Mouse (Mus musculus): ENCODE measurements at regions not wholly inside any gene's neighbourhood (a gene's known extent, or its start where the extent isn't known, plus 50 kb on each side); places are given as distances from the start of the nearest gene placed in this dataset.

- DNase-seq (ENCODE audit: low spot score), result no peak
These were observed 160.5 kb downstream of the Hs3st3b1 start for GRCm38 (mm10) chr11:63761561-63761960.

GRCm38 (mm10) chr11:63767631-63768250, 154.3 kb downstream of the Hs3st3b1 start:
- DNase-seq (ENCODE audit: low spot score), result no peak

- no peak for DNase-seq (ENCODE audit: low spot score)
These were observed 152.4 kb downstream of the Hs3st3b1 start for GRCm38 (mm10) chr11:63769738-63770137.

- peak; percentile 57 for DNase-seq (ENCODE audit: low spot score)
These were observed 146.7 kb downstream of the Hs3st3b1 start for GRCm38 (mm10) chr11:63775382-63775781.

- no peak for DNase-seq (ENCODE audit: low spot score)
These were observed 142.7 kb downstream of the Hs3st3b1 start for GRCm38 (mm10) chr11:63779371-63779770.

- no peak for DNase-seq (ENCODE audit: low spot score)
These were observed 139.8 kb downstream of the Hs3st3b1 start for GRCm38 (mm10) chr11:63781967-63782915.

GRCm38 (mm10) chr11:63785281-63785886, 136.7 kb downstream of the Hs3st3b1 start:
- peak; percentile 37 for DNase-seq (ENCODE audit: low spot score)

- no peak for DNase-seq (ENCODE audit: low spot score)
These were observed 136.1 kb downstream of the Hs3st3b1 start for GRCm38 (mm10) chr11:63785965-63786364.

GRCm38 (mm10) chr11:63789473-63790120, 132.5 kb downstream of the Hs3st3b1 start:
- peak; percentile 63 for DNase-seq (ENCODE audit: low spot score)

GRCm38 (mm10) chr11:63791004-63791862, 130.9 kb downstream of the Hs3st3b1 start:
- no peak for DNase-seq (ENCODE audit: low spot score)

- no peak for DNase-seq (ENCODE audit: low spot score)
These were observed 128.2 kb downstream of the Hs3st3b1 start for GRCm38 (mm10) chr11:63793732-63794503.

GRCm38 (mm10) chr11:63812146-63812545, 109.9 kb downstream of the Hs3st3b1 start:
- no peak for DNase-seq (ENCODE audit: low spot score)

GRCm38 (mm10) chr11:63822847-63823246, 99.2 kb downstream of the Hs3st3b1 start:
- no peak for DNase-seq (ENCODE audit: low spot score)

- no peak for DNase-seq (ENCODE audit: low spot score)
These were observed 94.8 kb downstream of the Hs3st3b1 start for GRCm38 (mm10) chr11:63827271-63827762.

GRCm38 (mm10) chr11:63833480-63833879, 88.6 kb downstream of the Hs3st3b1 start:
- DNase-seq (ENCODE audit: low spot score), result no peak

- no peak for DNase-seq (ENCODE audit: low spot score)
These were observed 88.0 kb downstream of the Hs3st3b1 start for GRCm38 (mm10) chr11:63834140-63834539.

- DNase-seq (ENCODE audit: low spot score), result no peak
These were observed 87.5 kb downstream of the Hs3st3b1 start for GRCm38 (mm10) chr11:63834631-63835030.

Data from embryo, embryonic 10.5 days (tissue).